Mouse (Mus musculus) testis, adult 2 months (tissue): Measurements from ENCODE around the gene Capzb. TPM values are rescaled to one million over a fixed set of nuclear protein-coding genes. Genes with fewer than 3 reads are reported as not detected.
A peak's percentile ranks its signal among the peaks of the same experiment; 100 is the strongest.

ENCODE experiments used
- H3K27ac ChIP-seq: fragments of 200-500 bp; 2 replicates; pipeline ENCODE4 v1.5.1; 2012; ENCODE audit warnings: low read depth, low read length; ENCODE audit not compliant: control insufficient read depth, insufficient read depth
- H3K27me3 ChIP-seq: fragments of 200-500 bp; 2 replicates; pipeline ENCODE4 v1.6.1; 2012; ENCODE audit warnings: mild to moderate bottlenecking, low read length, moderate library complexity; ENCODE audit not compliant: control insufficient read depth, insufficient read depth
- H3K36me3 ChIP-seq: fragments of 200-500 bp; 2 replicates; pipeline ENCODE4 v1.6.1; 2012; ENCODE audit warnings: mild to moderate bottlenecking, low read length; ENCODE audit not compliant: control insufficient read depth, insufficient read depth
- H3K4me1 ChIP-seq: fragments of 200-500 bp; 2 replicates; pipeline ENCODE4 v1.6.1; 2012; ENCODE audit warnings: low read length; ENCODE audit not compliant: control insufficient read depth, insufficient read depth
- H3K4me3 ChIP-seq: fragments of 200-500 bp; 2 replicates; pipeline ENCODE4 v1.5.1; 2012; ENCODE audit warnings: low read depth, mild to moderate bottlenecking, low read length, moderate library complexity, mixed read lengths; ENCODE audit not compliant: control insufficient read depth
- CTCF ChIP-seq: fragments of 200-500 bp; IDR thresholded peaks from 2 replicates; pipeline ENCODE4 v1.5.1; 2012; ENCODE audit warnings: low read depth, mild to moderate bottlenecking, inconsistent platforms, low read length, moderate library complexity; ENCODE audit not compliant: control insufficient read depth, insufficient read depth, insufficient replicate concordance
- POLR2A ChIP-seq: fragments of 200-500 bp; IDR thresholded peaks from 2 replicates; pipeline ENCODE4 v1.6.1; 2012; ENCODE audit warnings: low read depth, mild to moderate bottlenecking, inconsistent platforms, low read length, moderate library complexity; ENCODE audit not compliant: control insufficient read depth
- polyA plus RNA-seq: library from polyadenylated mRNA; depleted of rRNA; stranded (reverse); fragments of >200 nt; gene quantifications from 2 replicates; pipeline ENCODE4 v1.2.3, GENCODE M21; 2012

The Capzb gene
- polyA plus RNA-seq, 1 experiment, result 286 TPM

GRCm38 (mm10) chr4:139246130-139246877 is 53.6 kb downstream of the Capzb start:
- TF ChIP-seq POLR2A (no peak), CTCF (no peak)
- no peaks in the 10 kb centered on the region for H3K36me3 ChIP-seq
- peaks cover 7% of the 10 kb centered on the region for H3K4me1 ChIP-seq
- no peak overlapping the region for H3K4me3 ChIP-seq
- no peaks in the 10 kb centered on the region for H3K27me3 ChIP-seq
- no peak overlapping the region for H3K27ac ChIP-seq

DNA sequence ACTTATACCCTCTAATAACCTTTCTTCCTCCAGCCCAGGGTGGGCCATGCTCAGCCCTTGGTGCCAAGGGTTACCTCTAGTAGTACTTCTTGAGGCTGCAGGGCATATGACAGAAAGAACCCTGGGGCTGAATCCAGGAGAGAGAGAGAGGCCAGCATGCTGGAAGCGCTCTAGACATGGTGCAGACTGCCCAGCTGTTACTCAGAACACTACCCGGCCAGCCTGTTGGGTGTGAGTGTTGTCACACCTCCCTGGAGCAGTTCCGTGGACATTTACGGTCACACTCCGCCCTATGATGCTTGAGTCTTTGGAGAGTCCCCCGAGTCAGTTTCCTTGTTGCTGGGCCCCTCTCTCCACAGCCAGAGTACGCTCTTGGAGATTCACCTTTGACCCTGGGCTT is 55.3 kb downstream of the Capzb start:
- no peaks in the 10 kb centered on the region for H3K36me3 ChIP-seq
- TF ChIP-seq CTCF (no peak), POLR2A (no peak)
- no peak overlapping the region for H3K27ac ChIP-seq
- no peaks in the 10 kb centered on the region for H3K27me3 ChIP-seq
- peaks cover 10% of the 10 kb centered on the region for H3K4me1 ChIP-seq
- no peak overlapping the region for H3K4me3 ChIP-seq

- H3K4me3 ChIP-seq, result no peak overlapping the region
- no peaks in the 10 kb centered on the region for H3K27me3 ChIP-seq
- peaks cover 10% of the 10 kb centered on the region for H3K4me1 ChIP-seq
- TF ChIP-seq CTCF (no peak), POLR2A (no peak)
- H3K36me3 ChIP-seq, result no peaks in the 10 kb centered on the region
- no peak overlapping the region for H3K27ac ChIP-seq
Observed at GRCm38 (mm10) chr4:139248736-139249135, 56.0 kb downstream of the Capzb start.

DNA sequence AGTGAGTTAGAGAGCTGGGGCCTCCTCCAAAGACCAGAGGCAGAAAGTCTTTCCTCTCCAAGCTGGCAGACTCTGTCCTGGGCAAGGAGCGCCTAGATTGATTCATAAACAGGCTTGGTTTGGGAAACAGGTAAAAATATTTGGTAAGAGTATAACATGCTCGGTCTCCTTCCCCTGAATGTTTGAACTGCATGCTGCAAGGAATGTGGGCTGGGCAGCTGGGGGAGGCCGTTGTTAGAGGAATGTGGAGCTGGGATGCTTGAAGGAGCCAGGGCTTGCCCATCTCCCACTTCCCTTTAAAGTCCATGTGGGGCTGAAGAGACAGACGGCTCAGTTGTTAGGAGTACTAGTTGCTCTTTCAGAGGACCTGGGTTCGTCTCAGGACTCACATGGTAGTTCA is 57.3 kb downstream of the Capzb start:
- Histone ChIP-seq H3K36me3 (no peaks in the 10 kb centered on the region; the same call in 1 of the 2 replicates), H3K27ac (no peak overlapping the region; the same call in 1 of the 2 replicates), H3K4me3 (no peak overlapping the region), H3K27me3 (no peaks in the 10 kb centered on the region), H3K4me1 (peaks cover 10% of the 10 kb centered on the region)
- no peak for TF ChIP-seq POLR2A
- no peak for TF ChIP-seq CTCF

DNA sequence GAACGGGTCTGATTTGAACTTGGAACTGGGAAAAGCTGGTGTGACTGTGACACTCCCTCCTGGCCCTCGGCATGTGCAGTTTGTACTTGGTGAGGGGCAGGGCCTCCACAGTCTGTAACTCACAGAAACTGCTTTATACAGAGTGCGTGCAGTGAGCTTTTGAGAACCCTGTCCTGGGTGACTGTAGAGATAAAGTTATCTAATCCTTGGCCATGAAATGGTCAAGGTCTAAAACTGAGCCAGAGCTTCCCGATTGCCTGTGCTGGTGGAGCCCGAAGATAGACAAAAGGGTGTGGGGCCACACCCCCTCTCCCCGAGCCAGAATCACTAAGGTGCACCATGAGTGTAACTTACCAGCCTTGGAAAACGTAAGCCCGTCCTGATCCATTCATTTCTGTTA is 58.2 kb downstream of the Capzb start:
- Histone ChIP-seq H3K36me3 (no peaks in the 10 kb centered on the region; the same call in 1 of the 2 replicates), H3K4me1 (peaks cover 10% of the 10 kb centered on the region), H3K4me3 (no peak overlapping the region), H3K27ac (peak overlapping the region; percentile 52; the same call in 1 of the 2 replicates), H3K27me3 (no peaks in the 10 kb centered on the region)
- no peak for TF ChIP-seq CTCF

GRCm38 (mm10) chr4:139252051-139252760 is 59.5 kb downstream of the Capzb start:
- H3K27ac ChIP-seq, result peak overlapping the region; percentile 44; the same call in 1 of the 2 replicates
- no peaks in the 10 kb centered on the region; the same call in 1 of the 2 replicates for H3K36me3 ChIP-seq
- TF ChIP-seq CTCF, result peak; percentile 53; the same call in 1 of the 2 replicates
- no peak for TF ChIP-seq POLR2A
- H3K27me3 ChIP-seq, result no peaks in the 10 kb centered on the region
- peaks cover 10% of the 10 kb centered on the region for H3K4me1 ChIP-seq
- no peak overlapping the region for H3K4me3 ChIP-seq

DNA sequence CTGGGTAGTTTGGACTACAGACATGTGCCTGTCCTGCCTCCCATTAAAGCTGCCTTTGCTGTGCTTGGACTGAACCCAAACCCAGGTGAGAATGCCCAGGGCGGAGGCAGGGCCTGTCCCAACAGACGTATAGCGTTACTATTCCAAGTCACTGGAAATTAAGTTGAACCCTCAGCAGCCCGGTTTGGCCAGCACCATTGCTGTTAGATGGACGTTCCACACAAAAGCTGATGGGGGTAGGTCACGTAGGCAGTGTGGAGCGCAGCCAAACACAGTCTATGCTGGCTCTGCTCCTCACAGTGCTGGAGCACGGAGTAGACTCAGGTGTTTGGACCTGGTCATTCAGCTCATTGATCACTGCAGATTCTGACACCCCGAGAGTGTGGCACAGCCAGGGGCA is 60.5 kb downstream of the Capzb start:
- H3K27ac ChIP-seq, result no peak overlapping the region
- no peaks in the 10 kb centered on the region for H3K27me3 ChIP-seq
- no peaks in the 10 kb centered on the region; the same call in 1 of the 2 replicates for H3K36me3 ChIP-seq
- peaks cover 10% of the 10 kb centered on the region for H3K4me1 ChIP-seq
- no peak for TF ChIP-seq CTCF
- TF ChIP-seq POLR2A, result no peak
- no peak overlapping the region for H3K4me3 ChIP-seq
